Mouse (Mus musculus) hindbrain, embryonic 14.5 days (tissue): ENCODE measurements at regions not wholly inside any gene's neighbourhood (a gene's known extent, or its start where the extent isn't known, plus 50 kb on each side); places are given as distances from the start of the nearest gene placed in this dataset.

Experiments
- ATAC-seq: fragments of 200-750 bp; cut with Nextera tagmentation; 2 replicates; pipeline ENCODE4 v1.8.0; 2017; ENCODE audit warnings: moderate number of reproducible peaks, mild to moderate bottlenecking, moderate TSS enrichment, moderate library complexity; ENCODE audit not compliant: low FRiP score
- DNase-seq: peaks from one replicate; pipeline ENCODE4 v3.0.0-alpha.2; 2015; ENCODE audit warnings: low spot score
- H3K27ac ChIP-seq: fragments of 300-500 bp; sonication (generic); 2 replicates; pipeline ENCODE4 v1.5.1; 2014; ENCODE audit warnings: mild to moderate bottlenecking, moderate library complexity
- H3K27me3 ChIP-seq: fragments of 300-500 bp; sonication (generic); 2 replicates; pipeline ENCODE4 v1.6.1; 2014; ENCODE audit warnings: mild to moderate bottlenecking, low read length, mixed read lengths; ENCODE audit not compliant: control insufficient read depth, insufficient read depth
- H3K36me3 ChIP-seq: fragments of 300-500 bp; sonication (generic); replicated peaks from 2 replicates; pipeline ENCODE4 v1.6.1; 2014; ENCODE audit not compliant: control insufficient read depth, insufficient read depth
- H3K4me1 ChIP-seq: fragments of 300-500 bp; sonication (generic); replicated peaks from 2 replicates; pipeline ENCODE4 v1.6.1; 2014; ENCODE audit warnings: antibody characterized with exemption, low read length, mixed read lengths; ENCODE audit not compliant: control insufficient read depth, insufficient read depth
- H3K4me2 ChIP-seq: fragments of 300-500 bp; sonication (generic); replicated peaks from 2 replicates; pipeline ENCODE4 v1.6.1; 2014; ENCODE audit warnings: mild to moderate bottlenecking, moderate library complexity
- H3K4me3 ChIP-seq: fragments of 300-500 bp; sonication (generic); replicated peaks from 2 replicates; pipeline ENCODE4 v1.5.1; 2014; ENCODE audit warnings: mild to moderate bottlenecking, low read length
- H3K9ac ChIP-seq: fragments of 300-500 bp; sonication (generic); 2 replicates; pipeline ENCODE4 v1.6.1; 2014
- H3K9me3 ChIP-seq: fragments of 300-500 bp; sonication (generic); 2 replicates; pipeline ENCODE4 v1.6.1; 2016; ENCODE audit warnings: low read length; ENCODE audit not compliant: control insufficient read depth
- WGBS: fragments of 180-500 bp; shearing (Covaris S2); extraction: QIAGEN DNeasy Blood & Tissue Kit; methylation state at CpG from one replicate; pipeline ENCODE4 v1.1.7; 2014; 5-methylcytosine and 5-hydroxymethylcytosine counted together

DNA sequence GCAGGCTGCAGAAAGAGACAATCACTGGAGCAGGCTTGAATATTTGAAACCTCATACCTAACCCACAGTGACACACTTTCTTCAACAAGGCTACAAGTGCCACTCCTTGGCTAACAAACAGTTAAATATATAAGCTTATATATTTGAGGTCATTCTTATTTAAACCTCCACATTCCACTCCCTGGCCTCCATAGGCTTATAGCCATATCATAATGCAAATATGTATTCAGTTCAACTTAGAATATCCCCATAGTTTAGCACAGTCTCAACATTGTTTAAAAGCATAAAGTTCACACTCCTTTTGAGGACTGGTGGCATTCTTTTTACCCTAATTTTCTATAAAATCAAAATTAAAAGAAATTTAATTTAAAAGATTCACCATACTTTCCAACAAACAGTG is 390.0 kb upstream of the Mef2c start:
- Histone ChIP-seq H3K9me3 (no peaks in the 10 kb centered on the region), H3K36me3 (no peaks in the 10 kb centered on the region), H3K4me3 (no peak overlapping the region), H3K4me2 (no peak overlapping the region), H3K27me3 (no peaks in the 10 kb centered on the region), H3K27ac (no peak overlapping the region), H3K4me1 (no peaks in the 10 kb centered on the region), H3K9ac (no peak overlapping the region)
- DNase-seq (no peak), ATAC-seq (no peak)

DNA sequence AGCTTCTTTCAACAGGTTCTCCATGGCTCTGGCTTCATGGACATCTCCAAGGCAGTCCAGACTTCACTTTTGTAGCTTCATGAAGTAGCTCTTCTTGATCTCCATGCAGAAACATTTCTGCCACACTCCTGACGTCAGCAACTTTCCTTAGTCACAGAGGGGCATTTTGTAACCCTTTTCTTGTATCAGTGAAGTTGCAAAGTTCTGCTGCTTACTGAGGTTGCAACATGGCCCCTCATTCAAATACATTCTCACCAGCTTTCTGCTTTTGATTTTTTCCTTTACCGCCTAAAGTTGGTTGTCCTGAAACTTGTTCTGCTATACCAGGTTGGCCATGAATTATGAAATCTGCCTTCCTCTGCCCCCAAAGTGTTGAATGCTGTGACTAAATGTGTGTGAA is 389.4 kb upstream of the Mef2c start:
- no peak overlapping the region for H3K9ac ChIP-seq
- no peak overlapping the region for H3K4me2 ChIP-seq
- WGBS, result 90% methylated on average over 2 of the region's 2 CpGs
- no peaks in the 10 kb centered on the region for H3K36me3 ChIP-seq
- ATAC-seq, result no peak
- H3K27me3 ChIP-seq, result no peaks in the 10 kb centered on the region
- no peaks in the 10 kb centered on the region for H3K4me1 ChIP-seq
- no peaks in the 10 kb centered on the region for H3K9me3 ChIP-seq
- no peak for DNase-seq
- no peak overlapping the region for H3K27ac ChIP-seq
- H3K4me3 ChIP-seq, result no peak overlapping the region

DNA sequence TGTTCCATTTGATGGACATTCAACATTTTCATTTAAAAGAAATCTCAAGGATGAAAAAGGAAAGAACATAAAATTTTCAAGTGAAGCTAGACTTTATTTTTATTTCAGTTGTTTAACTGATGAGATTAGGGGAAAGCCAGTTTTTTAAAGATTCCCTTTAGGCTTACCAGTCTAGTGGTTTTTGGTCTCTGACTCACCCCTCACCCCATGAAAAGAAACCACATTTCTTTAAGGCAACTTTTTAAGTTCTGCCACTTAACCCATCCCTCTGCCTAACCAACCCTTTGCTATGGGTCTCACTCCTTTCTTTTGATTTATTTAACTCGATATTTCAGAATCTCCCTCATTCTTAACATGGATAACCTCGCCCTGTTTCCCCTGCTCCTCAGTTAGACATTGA is 388.1 kb upstream of the Mef2c start:
- no peak overlapping the region for H3K4me2 ChIP-seq
- H3K27ac ChIP-seq, result no peak overlapping the region
- DNase-seq (no peak), ATAC-seq (no peak)
- H3K4me1 ChIP-seq, result no peaks in the 10 kb centered on the region
- 93% methylated on average over 2 of the region's 2 CpGs for WGBS
- H3K9me3 ChIP-seq, result no peaks in the 10 kb centered on the region
- no peaks in the 10 kb centered on the region for H3K27me3 ChIP-seq
- no peak overlapping the region for H3K9ac ChIP-seq
- no peak overlapping the region for H3K4me3 ChIP-seq
- no peaks in the 10 kb centered on the region for H3K36me3 ChIP-seq

DNA sequence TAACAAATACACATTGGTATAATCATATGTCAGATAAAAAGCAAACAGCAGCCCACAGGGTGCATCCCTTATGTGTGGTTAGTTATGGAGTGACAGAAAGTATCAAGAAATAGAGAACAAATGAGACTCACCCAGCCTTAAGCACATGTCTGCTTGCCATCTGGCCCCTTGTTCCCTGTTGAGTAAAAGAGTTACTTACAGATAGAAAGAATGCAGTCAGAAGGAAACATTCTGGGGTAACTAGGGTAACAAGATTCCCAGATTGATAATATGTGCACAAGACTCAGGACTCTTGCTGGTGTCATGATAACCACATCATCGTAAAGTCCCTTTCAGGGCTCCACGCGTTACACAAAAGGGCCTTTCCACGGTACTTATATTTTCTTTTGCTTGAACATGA is 383.5 kb upstream of the Mef2c start:
- 45% methylated on average over 4 of the region's 4 CpGs for WGBS

DNA sequence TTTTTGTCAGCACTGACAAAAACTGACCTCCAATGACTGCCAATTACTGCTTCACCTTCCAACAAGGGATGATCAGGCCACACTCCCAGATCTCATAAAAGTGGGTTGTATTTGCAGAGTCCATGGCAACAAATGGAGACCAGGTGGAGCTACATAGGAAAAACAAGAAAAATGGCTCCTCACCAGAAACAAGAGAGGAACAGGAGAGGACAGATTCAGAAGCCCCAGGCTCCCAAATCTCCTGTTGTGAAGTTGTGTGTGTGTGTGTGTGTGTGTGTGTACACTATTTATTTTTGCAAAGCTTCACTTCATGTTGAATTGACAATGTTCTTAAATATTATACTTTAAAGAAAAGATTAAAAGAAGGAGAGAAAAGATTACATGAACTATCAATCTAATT is 380.2 kb upstream of the Mef2c start:
- Histone ChIP-seq H3K9me3 (no peaks in the 10 kb centered on the region), H3K27ac (no peak overlapping the region), H3K4me1 (no peaks in the 10 kb centered on the region), H3K27me3 (no peaks in the 10 kb centered on the region), H3K4me2 (no peak overlapping the region), H3K4me3 (no peak overlapping the region), H3K9ac (no peak overlapping the region), H3K36me3 (no peaks in the 10 kb centered on the region)
- ATAC-seq, result no peak
- DNase-seq, result no peak

More for the DNA sequence above, 383.5 kb upstream of the Mef2c start:
- no peak overlapping the region for H3K4me2 ChIP-seq
- no peaks in the 10 kb centered on the region for H3K4me1 ChIP-seq
- DNase-seq (no peak), ATAC-seq (no peak; the same call in 1 of the 2 replicates)
- no peaks in the 10 kb centered on the region for H3K9me3 ChIP-seq
- no peaks in the 10 kb centered on the region for H3K36me3 ChIP-seq
- no peak overlapping the region for H3K9ac ChIP-seq
- H3K27me3 ChIP-seq, result no peaks in the 10 kb centered on the region
- H3K27ac ChIP-seq, result no peak overlapping the region
- H3K4me3 ChIP-seq, result no peak overlapping the region

DNA sequence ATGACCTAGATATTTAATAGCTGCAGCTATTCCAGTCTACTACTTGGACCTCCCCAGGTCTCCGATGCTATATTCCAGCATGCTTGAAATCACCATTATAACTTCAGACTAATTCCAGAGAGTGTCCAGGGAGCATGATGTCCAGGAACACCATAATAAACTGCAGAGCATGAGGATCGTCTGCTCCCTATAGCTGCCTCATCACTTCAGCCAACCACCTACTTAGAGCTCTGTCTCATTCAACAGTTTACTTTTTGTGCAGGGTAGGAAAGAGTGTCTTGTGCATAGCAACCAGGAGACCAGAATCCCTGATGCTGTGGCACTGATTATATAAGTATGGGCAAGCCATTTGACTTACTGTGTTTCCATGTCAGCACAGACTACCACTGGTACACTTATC is 379.2 kb upstream of the Mef2c start:
- no peaks in the 10 kb centered on the region for H3K4me1 ChIP-seq
- no peaks in the 10 kb centered on the region for H3K27me3 ChIP-seq
- no peak overlapping the region for H3K4me3 ChIP-seq
- no peak overlapping the region for H3K4me2 ChIP-seq
- no peak overlapping the region for H3K9ac ChIP-seq
- no peaks in the 10 kb centered on the region for H3K36me3 ChIP-seq
- H3K27ac ChIP-seq, result no peak overlapping the region
- no peaks in the 10 kb centered on the region for H3K9me3 ChIP-seq
- DNase-seq, result no peak
- ATAC-seq, result no peak
- WGBS, result 88% methylated on average over 2 of the region's 2 CpGs

DNA sequence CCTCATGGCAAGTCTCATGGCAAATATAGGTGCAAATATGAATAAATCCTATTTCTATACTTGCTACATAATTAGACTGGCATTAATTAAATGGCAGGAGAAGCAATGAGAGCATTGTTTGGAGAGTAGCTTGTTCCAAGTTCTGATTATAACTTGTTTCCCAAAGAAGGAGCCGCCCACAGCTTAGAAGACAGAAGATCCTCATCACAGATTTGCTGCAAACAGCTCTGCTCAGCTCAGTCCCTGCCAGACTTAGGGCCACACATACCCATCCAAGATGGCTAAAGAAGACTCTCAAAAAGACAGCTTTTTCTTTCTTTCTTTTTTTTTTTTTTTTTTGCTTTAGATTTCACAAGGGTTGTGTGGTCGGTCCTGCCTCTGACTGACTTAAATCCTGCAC is 377.4 kb upstream of the Mef2c start:
- ATAC-seq (no peak), DNase-seq (no peak)
- no peaks in the 10 kb centered on the region; the same call in 1 of the 2 replicates for H3K4me1 ChIP-seq
- H3K9ac ChIP-seq, result no peak overlapping the region
- H3K27ac ChIP-seq, result no peak overlapping the region
- H3K4me3 ChIP-seq, result no peak overlapping the region
- H3K4me2 ChIP-seq, result no peak overlapping the region
- no peaks in the 10 kb centered on the region for H3K36me3 ChIP-seq
- WGBS, result 94% methylated on average over 2 of the region's 2 CpGs
- H3K9me3 ChIP-seq, result no peaks in the 10 kb centered on the region
- H3K27me3 ChIP-seq, result no peaks in the 10 kb centered on the region

DNA sequence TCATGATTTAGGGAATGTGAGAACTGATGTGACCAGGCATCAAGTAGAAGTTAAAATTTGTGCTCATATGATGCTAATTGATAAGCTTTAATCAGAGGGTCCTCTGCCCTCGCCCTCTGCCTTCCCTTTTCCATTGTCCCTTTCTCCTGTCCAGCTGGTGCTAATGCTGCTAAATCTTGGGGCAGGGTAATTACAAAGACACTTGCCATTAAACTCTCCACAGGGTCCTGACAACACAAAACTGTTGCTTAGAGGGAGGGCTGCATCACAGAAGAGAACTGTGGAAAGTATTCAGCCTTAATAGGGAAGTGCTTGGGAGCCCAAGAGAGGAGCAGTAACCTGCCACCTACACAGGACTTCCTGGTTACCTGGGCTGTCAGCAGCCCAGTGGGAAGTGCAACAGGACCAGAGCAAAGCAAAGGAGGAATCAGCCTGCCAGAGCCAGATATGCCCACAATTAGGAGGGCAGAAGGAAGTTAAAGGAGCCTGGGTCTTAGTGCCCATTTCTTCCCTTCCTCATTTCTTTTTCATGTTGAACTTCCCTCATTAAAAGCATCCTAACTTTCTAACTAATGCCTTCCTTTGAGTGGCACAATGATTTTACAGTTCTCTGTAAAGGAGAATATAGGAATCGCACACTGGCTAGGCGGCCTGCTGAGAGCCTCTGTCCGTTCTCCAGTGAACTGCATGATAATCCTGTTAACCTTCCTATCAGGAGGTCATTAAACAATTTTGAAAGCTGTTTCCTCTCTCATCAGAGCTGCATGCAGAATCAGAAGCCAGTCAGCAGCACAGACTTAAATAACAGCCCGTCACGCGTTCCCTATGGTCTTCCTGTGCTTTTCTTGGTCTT is 372.5 kb upstream of the Mef2c start:
- Histone ChIP-seq H3K4me1 (no peaks in the 10 kb centered on the region; the same call in 1 of the 2 replicates), H3K9me3 (no peaks in the 10 kb centered on the region), H3K27ac (no peak overlapping the region), H3K4me2 (no peak overlapping the region), H3K27me3 (no peaks in the 10 kb centered on the region), H3K36me3 (no peaks in the 10 kb centered on the region), H3K4me3 (no peak overlapping the region), H3K9ac (no peak overlapping the region)
- DNase-seq, result no peak
- WGBS, result 21% methylated on average over 7 of the region's 7 CpGs
- ATAC-seq, result no peak

DNA sequence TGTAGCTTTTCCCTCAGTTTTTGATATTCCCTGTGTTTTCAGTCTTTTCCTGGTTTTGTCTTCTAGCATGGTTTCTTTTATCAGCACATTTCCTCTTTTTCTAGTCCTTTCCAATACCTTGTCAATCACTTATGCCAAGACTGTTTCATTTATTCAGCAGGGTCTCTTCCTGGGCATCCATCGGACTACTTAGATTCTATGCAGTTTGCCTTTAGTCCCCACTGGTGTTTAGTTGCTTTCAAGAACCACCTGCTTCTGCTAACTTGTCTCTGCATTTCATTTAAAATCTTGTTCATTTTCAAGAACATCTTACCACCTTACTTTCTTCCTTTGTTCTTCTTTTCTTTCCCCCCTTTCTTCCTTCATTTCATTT is 371.9 kb upstream of the Mef2c start:
- H3K9me3 ChIP-seq, result no peaks in the 10 kb centered on the region
- no peak for DNase-seq
- H3K4me3 ChIP-seq, result no peak overlapping the region
- H3K27ac ChIP-seq, result no peak overlapping the region
- no peak overlapping the region for H3K4me2 ChIP-seq
- 47% methylated on average over 1 of the region's 1 CpGs for WGBS
- no peak for ATAC-seq
- H3K27me3 ChIP-seq, result no peaks in the 10 kb centered on the region
- no peak overlapping the region for H3K9ac ChIP-seq
- no peaks in the 10 kb centered on the region; the same call in 1 of the 2 replicates for H3K4me1 ChIP-seq
- H3K36me3 ChIP-seq, result no peaks in the 10 kb centered on the region
